Mouse (Mus musculus) adrenal gland, postnatal 14 days (tissue): ENCODE results near the gene Endod1. TPM values are rescaled to one million over a fixed set of nuclear protein-coding genes. Genes with fewer than 3 reads are reported as not detected.

Experiments
- DNase-seq: peaks from one replicate; pipeline ENCODE4 v3.0.0; 2021; ENCODE audit warnings: mixed read lengths
- long read RNA-seq, 2 experiments: library from polyadenylated mRNA; stranded (forward); transcript quantifications; one replicate each; pipeline ENCODE4 v2.0.0; 2021
- total RNA-seq: library from RNA; stranded (reverse); gene quantifications from 2 replicates; pipeline ENCODE4 v1.2.3, GENCODE M21; 2021

Gene Endod1
- total RNA-seq = 13.8 and 15.7 TPM in 2 replicates
- long read RNA-seq, experiment 1, full-length matches to known transcripts = 11 of 18 reads
- long read RNA-seq, experiment 1, partial matches to known transcripts = 0 of 18 reads
- long read RNA-seq, experiment 1, other reads (novel, unspliced or antisense) = 7 of 18 reads
- long read RNA-seq, experiment 2, full-length matches to known transcripts = 10 of 12 reads
- long read RNA-seq, experiment 2, partial matches to known transcripts = 0 of 12 reads
- long read RNA-seq, experiment 2, other reads (novel, unspliced or antisense) = 2 of 12 reads

- peak; percentile 30 for DNase-seq
Observed at GRCm38 (mm10) chr9:14381353-14382055, at the start of gene Endod1. Gene Endod1, minus strand, starts transcription at chr9:14381507.

GRCm38 (mm10) chr9:14409153-14409552 is 27.8 kb upstream of the Endod1 start:
- DNase-seq = no peak

GRCm38 (mm10) chr9:14408044-14408443 is 26.7 kb upstream of the Endod1 start:
- DNase-seq = no peak

GRCm38 (mm10) chr9:14406056-14406455 is 24.7 kb upstream of the Endod1 start:
- no peak for DNase-seq

- DNase-seq = no peak
Observed at GRCm38 (mm10) chr9:14402099-14402498, 20.8 kb upstream of the Endod1 start.

- no peak for DNase-seq
Observed at GRCm38 (mm10) chr9:14400392-14400791, 19.1 kb upstream of the Endod1 start.

- no peak for DNase-seq
Observed at GRCm38 (mm10) chr9:14398946-14399345, 17.6 kb upstream of the Endod1 start.

- DNase-seq = peak; percentile 73
Observed at GRCm38 (mm10) chr9:14398084-14398483, 16.8 kb upstream of the Endod1 start.

GRCm38 (mm10) chr9:14397449-14397819 is 16.1 kb upstream of the Endod1 start:
- DNase-seq = no peak

GRCm38 (mm10) chr9:14396819-14397448 is 15.6 kb upstream of the Endod1 start:
- DNase-seq = no peak

GRCm38 (mm10) chr9:14396096-14396495 is 14.8 kb upstream of the Endod1 start:
- DNase-seq = peak; percentile 9

- DNase-seq = no peak
Observed at GRCm38 (mm10) chr9:14394956-14395561, 13.8 kb upstream of the Endod1 start.

- DNase-seq = no peak
Observed at GRCm38 (mm10) chr9:14391841-14392318, 10.6 kb upstream of the Endod1 start.

- DNase-seq = no peak
Observed at GRCm38 (mm10) chr9:14391286-14391685, 10.0 kb upstream of the Endod1 start.

- DNase-seq = peak; percentile 40
Observed at GRCm38 (mm10) chr9:14390278-14390677, 9.0 kb upstream of the Endod1 start.

GRCm38 (mm10) chr9:14389050-14389621 is 7.8 kb upstream of the Endod1 start:
- no peak for DNase-seq

GRCm38 (mm10) chr9:14388001-14388400 is 6.7 kb upstream of the Endod1 start:
- DNase-seq = peak; percentile 24

- no peak for DNase-seq
Observed at GRCm38 (mm10) chr9:14386831-14387230, 5.5 kb upstream of the Endod1 start.

- no peak for DNase-seq
Observed at GRCm38 (mm10) chr9:14385665-14386064, 4.4 kb upstream of the Endod1 start.

GRCm38 (mm10) chr9:14383186-14383920 is 2.0 kb upstream of the Endod1 start:
- DNase-seq = no peak

- DNase-seq = no peak
Observed at GRCm38 (mm10) chr9:14382256-14382791, 1.0 kb upstream of the Endod1 start.
